Mouse (Mus musculus): ENCODE results near the gene Nr1h3.
"Not testable (repeated sequence)": the region's sequence is repeated elsewhere in the genome, so short reads cannot be mapped to it uniquely, and the experiment has no call there.

Nr1h3 gene

DNA sequence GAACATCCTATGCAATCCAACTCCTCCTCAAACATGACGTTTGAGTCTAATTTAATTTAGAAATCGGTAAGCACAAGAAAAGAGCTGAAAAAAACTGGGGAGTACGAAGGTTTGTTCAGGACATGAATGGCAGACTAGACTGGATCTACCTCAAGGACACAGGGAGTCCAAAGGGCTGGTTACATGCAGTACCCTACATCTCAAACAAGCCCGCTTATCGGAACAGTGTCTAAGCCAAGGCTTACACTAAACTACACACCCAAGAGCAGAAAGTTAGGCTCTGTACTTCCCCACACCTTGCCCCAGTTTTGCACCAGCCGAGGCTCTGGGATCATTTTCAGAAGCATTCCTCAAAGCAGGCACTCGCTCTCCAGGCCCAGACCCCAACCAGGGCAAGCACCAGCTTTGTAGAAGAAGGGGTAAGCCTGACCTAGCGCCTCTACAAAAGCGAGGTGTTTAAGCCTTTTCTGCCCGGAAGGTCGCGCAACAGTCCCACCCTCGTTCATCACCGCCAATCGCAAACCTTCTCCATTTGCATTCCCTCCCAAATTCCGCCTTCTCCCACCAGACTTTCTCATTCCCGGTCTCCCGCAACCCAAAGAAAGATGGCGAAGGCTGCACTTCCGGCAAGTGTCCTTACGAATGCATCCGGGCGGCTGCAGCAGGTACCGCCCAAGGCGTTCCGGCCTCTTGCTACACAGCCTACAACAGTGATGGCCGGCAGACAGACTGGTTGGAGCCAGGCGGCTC lies at the start of gene Nr1h3, which contains the start of gene Acp2:
Gene Nr1h3, minus strand, starts transcription at position 613 of the 750 bp plus-strand sequence.
Gene Acp2, plus strand, starts transcription at position 664 of the 750 bp plus-strand sequence.
- DNase-seq (ENCODE audit: low read depth, low spot score) = peak; percentile 82

DNA sequence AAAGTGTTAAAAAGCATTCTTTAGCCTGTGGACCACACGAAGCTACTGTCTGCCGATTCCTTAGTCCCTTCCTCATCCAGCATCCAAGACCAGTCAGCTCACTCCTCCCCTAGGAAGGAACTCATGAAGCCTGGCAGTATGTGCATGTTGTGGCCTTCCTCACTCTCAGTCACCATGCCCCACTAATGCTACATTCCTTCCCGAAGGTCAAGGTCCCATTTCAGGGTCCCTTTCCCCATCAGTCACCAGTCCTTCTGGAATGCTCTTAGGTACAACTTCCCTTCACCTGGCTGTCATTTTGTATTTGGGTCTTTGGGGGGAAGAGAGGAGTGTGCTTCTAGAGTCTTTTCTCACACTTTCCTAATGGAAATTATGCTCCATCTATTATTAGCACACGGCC lies 49.4 kb upstream of the Nr1h3 start:
- no peak for DNase-seq (ENCODE audit: low read depth, low spot score)

DNA sequence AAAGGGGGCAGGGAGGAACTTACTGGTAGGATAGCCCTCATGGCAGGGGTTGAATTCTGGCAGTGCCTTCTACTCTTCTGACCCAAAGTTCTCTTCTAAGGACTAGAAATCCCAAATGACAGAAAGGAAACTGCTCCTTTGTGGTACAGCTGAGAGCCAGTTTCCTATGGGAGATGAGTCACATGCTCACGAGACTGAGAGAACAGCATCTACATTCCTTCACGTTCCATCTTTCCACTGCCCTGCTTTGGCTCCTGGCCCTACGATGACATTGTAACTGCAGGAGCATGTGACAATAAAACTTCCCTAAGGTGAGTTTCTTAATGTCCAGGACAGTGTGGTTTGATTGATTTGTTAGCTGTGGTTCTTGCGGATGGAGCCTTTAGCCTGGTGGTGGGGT lies 45.7 kb upstream of the Nr1h3 start:
- DNase-seq (ENCODE audit: low read depth, low spot score) = no peak

GRCm38 (mm10) chr2:91244557-91245228 lies 42.1 kb upstream of the Nr1h3 start:
- no peak for DNase-seq (ENCODE audit: low read depth, low spot score)

DNA sequence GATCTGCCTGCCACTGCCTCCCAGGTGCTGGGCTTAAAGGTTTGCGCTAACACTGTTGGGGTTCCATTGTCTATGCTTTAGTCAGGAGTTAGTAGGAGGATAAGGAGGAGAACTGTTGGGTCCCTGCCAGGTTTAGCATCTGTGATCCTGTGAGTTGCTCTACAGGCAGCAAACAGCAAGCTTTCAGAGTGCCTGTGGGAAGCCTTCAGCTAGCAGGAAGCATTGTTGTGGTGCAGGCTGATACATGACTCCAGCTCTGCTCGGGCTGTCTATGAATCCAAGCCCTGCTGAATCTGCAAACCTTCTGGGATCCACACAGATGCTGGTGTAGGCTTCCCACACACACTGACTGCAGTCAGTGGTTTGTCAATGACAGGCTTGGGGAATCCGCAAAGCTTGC lies 40.8 kb upstream of the Nr1h3 start:
- no peak for DNase-seq (ENCODE audit: low read depth, low spot score)

DNA sequence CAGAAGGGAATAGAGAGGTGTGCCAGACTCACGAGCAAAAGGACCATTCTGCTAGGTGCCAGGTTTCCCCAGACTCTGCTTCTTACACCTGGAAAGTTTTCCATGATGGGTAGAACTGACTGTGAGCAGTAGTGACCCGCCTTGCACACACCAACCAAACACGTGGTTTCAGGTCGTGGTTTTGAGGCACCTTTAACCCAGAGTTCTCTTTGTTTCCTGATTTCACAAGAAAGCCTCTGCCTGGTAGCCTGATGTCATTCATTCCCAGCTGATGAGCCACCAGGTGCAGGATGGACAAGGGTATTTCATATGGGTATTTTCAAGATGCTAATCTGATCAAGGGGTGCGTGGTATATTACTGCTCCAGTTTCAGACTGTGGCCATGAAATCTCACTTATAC lies 39.9 kb upstream of the Nr1h3 start:
- DNase-seq (ENCODE audit: low read depth, low spot score) = no peak

DNA sequence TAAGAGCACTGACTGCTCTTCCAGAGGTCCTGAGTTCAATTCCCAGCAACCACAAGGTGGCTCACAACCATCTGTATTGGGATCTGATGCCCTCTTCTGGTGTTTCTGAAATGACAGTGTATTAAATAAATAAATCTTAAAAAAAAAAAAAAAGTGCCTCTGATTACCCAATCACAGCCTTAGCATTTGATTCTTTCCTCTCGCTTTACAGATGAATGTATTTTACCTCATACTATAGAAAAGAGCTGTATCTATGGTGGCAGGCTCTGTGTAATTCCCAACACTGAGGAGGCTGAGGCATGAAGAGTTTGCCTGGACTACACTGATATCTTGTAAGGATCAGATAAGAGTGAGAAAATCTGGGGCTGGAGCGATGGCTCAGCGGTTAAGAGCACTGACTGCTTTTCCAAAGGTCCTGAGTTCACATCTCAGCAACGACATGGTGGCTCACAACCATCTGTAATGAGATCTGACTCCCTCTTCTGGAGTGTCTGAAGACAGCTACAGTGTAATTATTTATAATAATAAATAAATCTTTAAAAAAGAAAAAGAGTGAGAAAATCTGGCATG lies 35.0 kb upstream of the Nr1h3 start:
- DNase-seq (ENCODE audit: low read depth, low spot score) = not testable (repeated sequence)

GRCm38 (mm10) chr2:91236601-91237510 lies 34.2 kb upstream of the Nr1h3 start, which contains the start of gene Ddb2:
TSS of gene Ddb2 (minus strand) at chr2:91236982.
- DNase-seq (ENCODE audit: low read depth, low spot score) = peak; percentile 83

GRCm38 (mm10) chr2:91229735-91230134 lies 27.1 kb upstream of the Nr1h3 start:
- DNase-seq (ENCODE audit: low read depth, low spot score) = no peak

DNA sequence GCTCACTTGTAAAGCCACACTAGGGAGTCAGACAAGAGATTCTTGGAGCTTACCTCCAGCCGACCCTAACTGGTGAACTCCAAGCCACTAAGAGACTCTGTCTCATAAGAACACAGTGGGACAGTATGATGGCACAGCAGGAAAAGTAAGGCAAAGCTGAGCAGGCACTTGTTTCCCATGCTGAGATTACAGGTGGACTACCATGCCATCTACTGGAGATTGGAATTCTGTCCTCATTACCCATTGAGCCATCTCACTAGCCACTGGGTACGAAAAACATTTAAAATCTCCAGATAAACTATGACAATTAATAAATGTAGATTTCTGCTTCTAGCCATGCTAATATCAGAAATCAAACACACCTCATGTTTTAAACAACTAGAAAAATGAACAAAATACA lies 21.0 kb upstream of the Nr1h3 start:
- no peak for DNase-seq (ENCODE audit: low read depth, low spot score)

- no peak for DNase-seq (ENCODE audit: low read depth, low spot score)
Observed at GRCm38 (mm10) chr2:91220501-91220900, 17.9 kb upstream of the Nr1h3 start.

- DNase-seq (ENCODE audit: low read depth, low spot score) = no peak
Observed at GRCm38 (mm10) chr2:91217032-91217431, 14.4 kb upstream of the Nr1h3 start.

- no peak for DNase-seq (ENCODE audit: low read depth, low spot score)
Observed at GRCm38 (mm10) chr2:91213311-91213710, 10.7 kb upstream of the Nr1h3 start.

- DNase-seq (ENCODE audit: low read depth, low spot score) = no peak
Observed at GRCm38 (mm10) chr2:91206254-91206775, 3.7 kb upstream of the Nr1h3 start.

GRCm38 (mm10) chr2:91202972-91203656 lies 480 bp upstream of the Nr1h3 start:
- no peak for DNase-seq (ENCODE audit: low read depth, low spot score)

GRCm38 (mm10) chr2:91198888-91199287 lies 3.7 kb downstream of the Nr1h3 start:
- DNase-seq (ENCODE audit: low read depth, low spot score) = no peak

- no peak for DNase-seq (ENCODE audit: low read depth, low spot score)
Observed at GRCm38 (mm10) chr2:91196577-91197001, 6.0 kb downstream of the Nr1h3 start.

- no peak for DNase-seq (ENCODE audit: low read depth, low spot score)
Observed at GRCm38 (mm10) chr2:91194624-91195332, 7.9 kb downstream of the Nr1h3 start.

- DNase-seq (ENCODE audit: low read depth, low spot score) = no peak
Observed at GRCm38 (mm10) chr2:91190501-91190900, 12.1 kb downstream of the Nr1h3 start.

- no peak for DNase-seq (ENCODE audit: low read depth, low spot score)
Observed at GRCm38 (mm10) chr2:91187431-91187830, 15.2 kb downstream of the Nr1h3 start.
